Mouse (Mus musculus): Measurements from ENCODE around the gene 4930522H14Rik.

4930522H14Rik gene

GRCm38 (mm10) chr4:109475577-109476553, 55.2 kb downstream of the 4930522H14Rik start:
- peak; percentile 59 for DNase-seq (ENCODE audit: low read depth)

DNA sequence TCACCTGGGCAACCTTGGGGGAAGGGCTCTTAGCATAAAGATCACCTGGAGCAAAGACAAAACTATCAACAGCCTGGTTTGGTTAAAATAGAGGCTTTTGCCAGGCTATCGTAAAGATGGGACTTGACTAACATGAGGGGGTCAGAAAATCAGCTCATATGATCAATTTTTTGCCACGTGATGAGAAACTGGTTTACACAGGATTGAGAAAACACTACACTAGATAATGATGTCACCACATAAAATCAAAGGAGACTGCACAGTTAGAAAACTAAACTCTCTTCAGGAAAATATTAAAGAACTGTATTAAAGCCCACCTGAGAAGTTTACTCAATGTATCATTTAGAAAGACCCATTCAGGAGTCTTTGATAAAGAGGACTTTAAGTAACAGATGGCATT, 56.0 kb downstream of the 4930522H14Rik start:
- no peak for DNase-seq (ENCODE audit: low read depth)

DNA sequence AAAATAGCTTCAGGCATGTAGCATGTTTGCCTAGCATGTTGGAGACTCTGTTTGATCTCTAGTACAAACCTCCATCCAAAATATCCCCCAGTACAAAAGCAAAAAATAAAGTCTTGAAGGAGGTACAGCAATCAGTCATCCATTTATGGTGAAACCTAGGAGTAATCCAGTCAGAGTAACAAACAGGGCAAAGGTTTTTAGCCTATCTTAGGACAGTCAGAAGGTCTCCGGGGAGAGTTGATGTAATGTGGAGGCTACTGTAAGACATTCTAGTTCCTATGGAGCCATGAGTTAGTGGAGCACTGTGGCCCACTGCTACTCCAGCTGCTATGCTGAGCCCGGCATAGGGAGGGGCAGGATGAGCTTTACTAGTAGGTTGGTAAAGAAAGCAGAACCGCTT, 58.5 kb downstream of the 4930522H14Rik start:
- DNase-seq (ENCODE audit: low read depth) = no peak

GRCm38 (mm10) chr4:109471606-109472005, 59.5 kb downstream of the 4930522H14Rik start:
- DNase-seq (ENCODE audit: low read depth) = no peak

- no peak for DNase-seq (ENCODE audit: low read depth)
Observed at GRCm38 (mm10) chr4:109467687-109468086, 63.4 kb downstream of the 4930522H14Rik start.

DNA sequence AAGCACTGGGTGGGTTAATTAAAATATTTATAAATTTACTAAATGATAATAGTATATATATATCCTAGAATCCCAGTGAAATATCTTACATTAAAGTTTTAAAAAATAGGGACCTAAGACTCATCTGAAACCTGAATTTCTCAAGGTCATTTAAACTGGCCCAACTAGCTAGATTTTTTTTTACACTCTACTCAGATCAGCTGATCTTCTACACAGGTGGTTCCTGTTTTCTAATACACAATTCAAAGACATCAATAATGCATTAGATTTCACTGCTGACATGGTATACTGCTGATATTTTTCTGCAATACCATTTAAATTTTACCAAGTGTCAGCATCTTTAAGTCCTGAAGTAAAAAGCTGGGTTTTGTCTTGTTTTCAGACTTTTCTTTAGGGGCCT, 67.2 kb downstream of the 4930522H14Rik start:
- no peak for DNase-seq (ENCODE audit: low read depth)

DNA sequence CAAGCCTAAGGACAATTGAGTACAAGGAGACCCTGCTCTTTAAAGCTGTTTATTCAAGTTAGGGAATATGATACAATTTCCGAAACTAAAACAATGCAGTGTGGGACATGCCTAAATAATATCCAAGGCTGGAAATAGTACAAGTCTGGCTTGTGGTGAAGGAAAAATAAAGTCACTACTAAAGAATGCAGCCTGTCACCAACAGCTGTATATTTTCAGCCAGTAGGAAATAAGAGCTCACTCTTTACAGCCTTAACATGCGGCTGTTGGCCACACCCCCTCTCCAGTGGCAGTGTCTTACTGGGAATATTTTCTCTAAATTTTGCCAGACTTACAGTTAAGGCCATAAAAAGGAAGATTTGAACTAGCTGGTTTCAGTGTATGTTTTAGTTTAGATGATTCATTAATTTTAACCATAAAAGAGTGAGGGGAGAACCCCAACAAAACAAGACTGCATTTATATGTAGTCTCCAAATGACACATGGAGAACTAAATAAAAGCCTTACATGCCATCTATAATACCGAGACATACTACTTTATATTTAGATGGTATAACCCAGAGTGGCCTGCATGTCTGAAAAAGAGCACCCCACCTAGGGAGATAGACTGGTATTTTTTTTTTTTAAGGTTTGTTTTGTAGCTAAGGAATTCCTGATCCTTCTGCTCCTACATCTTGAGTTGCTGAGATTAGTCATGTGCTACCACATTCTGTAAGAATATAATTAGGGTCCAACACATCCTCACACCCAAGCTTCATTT, 70.5 kb downstream of the 4930522H14Rik start:
- no peak for DNase-seq (ENCODE audit: low read depth)

DNA sequence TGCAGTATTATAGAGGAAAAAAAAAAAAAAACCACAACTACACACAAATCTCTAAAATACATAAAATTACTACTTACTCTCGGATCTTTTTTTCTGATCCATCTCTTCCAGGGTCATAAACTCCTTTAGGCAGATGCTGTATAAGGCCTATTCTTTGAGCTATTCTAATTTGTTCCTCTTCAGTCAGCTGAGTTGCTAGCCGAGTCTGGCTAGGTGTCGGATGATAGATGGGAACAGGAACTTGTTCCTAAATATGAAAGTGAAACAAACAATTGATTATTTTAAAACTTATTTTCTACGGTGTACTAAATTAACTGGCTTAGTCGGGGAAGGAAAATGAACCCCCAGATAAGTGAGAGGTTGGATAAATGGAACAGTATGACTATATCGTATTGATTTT, 74.3 kb downstream of the 4930522H14Rik start:
- DNase-seq (ENCODE audit: low read depth) = no peak

All from induced T-regulatory cell, adult 2 months (primary cell).